Mouse (Mus musculus): ENCODE results near the gene Cradd.

DNA sequence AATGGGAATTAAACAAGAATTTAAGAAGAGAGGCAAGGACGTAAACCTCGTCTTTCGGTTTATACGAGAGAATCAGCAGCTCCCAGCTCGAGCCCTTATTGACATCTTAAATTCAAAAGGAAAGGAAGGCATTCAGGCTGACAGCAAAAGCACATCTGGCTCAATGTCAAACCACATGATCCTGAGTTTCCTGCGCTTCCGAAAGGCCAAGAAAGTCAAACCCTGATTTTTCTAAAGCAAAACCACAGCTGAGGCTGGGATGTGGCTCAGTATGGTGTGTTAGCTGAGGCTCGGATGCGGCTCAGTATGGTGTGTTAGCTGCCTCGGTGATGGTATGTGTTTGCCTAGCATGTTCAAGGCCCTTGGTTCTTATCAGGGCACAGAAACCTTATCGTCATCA is 26.9 kb downstream of the Cradd start:
- TF ChIP-seq CTCF (IDR thresholded peaks at IDR 0.05 in 2 of 3, conservative IDR thresholded peaks at IDR 0.05 in 1 of 3; ENCODE audit: control insufficient read depth in 1 of 3, insufficient read depth in 1 of 3, low read depth in 2 of 3, low read length in 3 of 3, poor library complexity in 1 of 3, severe bottlenecking in 1 of 3) (no peak), USF2 (IDR thresholded peaks at IDR 0.05; ENCODE audit: borderline replicate concordance in 1 of 2, insufficient read depth in 1 of 2, low read depth in 1 of 2, low read length in 2 of 2) (no peak), POLR2A (IDR thresholded peaks at IDR 0.05; ENCODE audit: control insufficient read depth in 1 of 2, insufficient read depth in 1 of 2, low read depth in 1 of 2, low read length in 2 of 2, poor library complexity in 1 of 2) (no peak), NRF1 (IDR thresholded peaks at IDR 0.05; ENCODE audit: insufficient read depth, low read depth, low read length, poor library complexity, severe bottlenecking) (no peak), TCF12 (IDR thresholded peaks at IDR 0.05; ENCODE audit: low read depth, low read length) (no peak), EP300 (IDR thresholded peaks at IDR 0.05; ENCODE audit: low read depth in 1 of 2, low read length in 2 of 2) (no peak; a peak in 1 of 4 replicates), RCOR1 (IDR thresholded peaks at IDR 0.05; ENCODE audit: low read depth, low read length) (peak; percentile 31; the same call in 1 of the 2 replicates), ZC3H11A (IDR thresholded peaks at IDR 0.05; ENCODE audit: low read depth, low read length) (no peak), UBTF (IDR thresholded peaks at IDR 0.05; ENCODE audit: borderline replicate concordance, insufficient read depth, low read depth, low read length) (no peak), TBP (IDR thresholded peaks at IDR 0.05; ENCODE audit: low read depth, low read length) (no peak), ETS1 (IDR thresholded peaks at IDR 0.05; ENCODE audit: low read depth, low read length) (no peak), POLR2AphosphoS5 (IDR thresholded peaks at IDR 0.05; ENCODE audit: borderline replicate concordance, low read depth, low read length) (no peak), JUND (IDR thresholded peaks at IDR 0.05; ENCODE audit: low read depth, low read length) (no peak)
